Mouse (Mus musculus) stomach, embryonic 15.5 days (tissue): Measurements from ENCODE around the gene Syt16. TPM values are rescaled to one million over a fixed set of nuclear protein-coding genes. Genes with fewer than 3 reads are reported as not detected.
A peak's percentile ranks its signal among the peaks of the same experiment; 100 is the strongest.

Experiments
- ATAC-seq: fragments of 200-750 bp; cut with Nextera tagmentation; 2 replicates; pipeline ENCODE4 v1.8.0; 2017; ENCODE audit warnings: low read depth, moderate number of reproducible peaks, moderate TSS enrichment; ENCODE audit not compliant: insufficient read depth, low FRiP score
- H3K27ac ChIP-seq: fragments of 300-500 bp; sonication (generic); 2 replicates; pipeline ENCODE4 v1.5.1; 2015; ENCODE audit warnings: mild to moderate bottlenecking, inconsistent platforms
- H3K27me3 ChIP-seq: fragments of 300-500 bp; sonication (generic); replicated peaks from 2 replicates; pipeline ENCODE4 v1.6.1; 2015; ENCODE audit warnings: inconsistent platforms
- H3K36me3 ChIP-seq: fragments of 300-500 bp; sonication (generic); 2 replicates; pipeline ENCODE4 v1.6.1; 2015; ENCODE audit warnings: inconsistent platforms
- H3K4me1 ChIP-seq: fragments of 300-500 bp; sonication (generic); 2 replicates; pipeline ENCODE4 v1.6.1; 2015; ENCODE audit warnings: inconsistent platforms
- H3K4me2 ChIP-seq: fragments of 300-500 bp; sonication (generic); 2 replicates; pipeline ENCODE4 v1.6.1; 2015; ENCODE audit warnings: mild to moderate bottlenecking, inconsistent platforms
- H3K4me3 ChIP-seq: fragments of 300-500 bp; sonication (generic); replicated peaks from 2 replicates; pipeline ENCODE4 v1.5.1; 2015; ENCODE audit warnings: inconsistent platforms
- H3K9ac ChIP-seq: fragments of 300-500 bp; sonication (generic); 2 replicates; pipeline ENCODE4 v1.6.1; 2015; ENCODE audit warnings: inconsistent platforms
- H3K9me3 ChIP-seq: fragments of 300-500 bp; sonication (generic); 2 replicates; pipeline ENCODE4 v1.6.1; 2016; ENCODE audit warnings: inconsistent platforms
- WGBS: fragments of 180-500 bp; shearing (Covaris S2); methylation state at CpG from one replicate; pipeline ENCODE4 v1.1.7; 2015; 5-methylcytosine and 5-hydroxymethylcytosine counted together
- polyA plus RNA-seq: library from polyadenylated mRNA; unstranded; fragments of >200 nt; fragmentation: Nextera tagmentation; extraction: Ambion mirVana; gene quantifications from 2 replicates; pipeline ENCODE4 v1.2.1, GENCODE M21; 2015

The Syt16 gene
- polyA plus RNA-seq, 1 experiment from 2014 or later, result 2.4 TPM

DNA sequence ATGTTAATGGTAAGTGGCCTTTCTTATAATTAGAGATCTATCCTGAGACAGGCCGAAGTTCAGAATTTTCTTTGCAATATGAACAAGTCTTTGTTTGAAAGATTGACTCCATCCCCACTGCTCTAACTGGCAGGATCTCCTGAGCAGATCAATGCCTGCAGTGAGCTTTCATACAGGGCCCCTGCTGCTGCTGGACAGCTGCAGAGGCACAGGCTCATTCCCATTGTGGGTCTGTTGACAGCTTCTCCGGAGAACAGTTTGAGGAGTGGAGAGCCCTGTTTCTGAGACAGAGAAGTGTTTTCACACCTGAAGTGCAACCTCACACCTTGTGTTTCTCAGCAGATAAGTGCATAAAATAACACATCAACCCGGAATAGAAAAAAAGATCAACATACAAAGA is 267.4 kb downstream of the Syt16 start:
- 47% methylated on average over 3 of the region's 3 CpGs for WGBS
- H3K4me3 ChIP-seq, result no peak overlapping the region
- H3K9me3 ChIP-seq, result no peaks in the 10 kb centered on the region
- no peaks in the 10 kb centered on the region for H3K27me3 ChIP-seq
- no peak overlapping the region for H3K4me2 ChIP-seq
- no peak overlapping the region for H3K27ac ChIP-seq
- ATAC-seq, result no peak
- H3K9ac ChIP-seq, result no peak overlapping the region
- H3K36me3 ChIP-seq, result no peaks in the 10 kb centered on the region
- no peaks in the 10 kb centered on the region for H3K4me1 ChIP-seq

- H3K9ac ChIP-seq, result no peak overlapping the region
- H3K36me3 ChIP-seq, result no peaks in the 10 kb centered on the region
- ATAC-seq, result no peak
- H3K4me2 ChIP-seq, result no peak overlapping the region
- H3K9me3 ChIP-seq, result no peaks in the 10 kb centered on the region
- no peaks in the 10 kb centered on the region for H3K27me3 ChIP-seq
- H3K4me1 ChIP-seq, result no peaks in the 10 kb centered on the region
- no peak overlapping the region for H3K4me3 ChIP-seq
- no peak overlapping the region for H3K27ac ChIP-seq
- WGBS, result 83% methylated on average over 4 of the region's 4 CpGs
These were observed 269.6 kb downstream of the Syt16 start for GRCm38 (mm10) chr12:74267049-74267448.

GRCm38 (mm10) chr12:74268644-74269285 is 271.3 kb downstream of the Syt16 start:
- Histone ChIP-seq H3K4me1 (no peaks in the 10 kb centered on the region), H3K9ac (no peak overlapping the region), H3K36me3 (no peaks in the 10 kb centered on the region), H3K27ac (no peak overlapping the region), H3K27me3 (no peaks in the 10 kb centered on the region), H3K4me2 (no peak overlapping the region), H3K4me3 (no peak overlapping the region), H3K9me3 (no peaks in the 10 kb centered on the region)
- no peak for ATAC-seq
- 79% methylated on average over 15 of the region's 15 CpGs for WGBS

DNA sequence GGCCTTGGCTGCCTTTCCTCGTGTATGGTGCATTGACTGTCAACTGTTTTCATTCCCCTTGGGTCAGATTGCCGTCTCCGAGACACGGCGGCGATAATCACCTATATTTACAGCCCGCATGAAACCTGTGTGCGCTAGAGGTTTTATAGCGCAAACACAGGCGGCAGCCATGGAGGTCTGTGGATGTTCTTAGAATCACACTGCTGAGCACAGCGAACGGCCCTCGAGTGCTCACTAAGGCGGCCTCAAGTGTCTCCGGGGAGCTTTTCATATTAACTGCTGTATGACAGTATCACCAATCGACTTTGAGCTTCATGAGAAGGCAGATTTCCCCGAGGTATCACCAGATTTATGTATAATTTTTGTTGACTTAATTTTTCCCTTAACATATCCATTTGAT is 275.1 kb downstream of the Syt16 start:
- H3K27ac ChIP-seq, result no peak overlapping the region
- H3K4me2 ChIP-seq, result no peak overlapping the region
- 88% methylated on average over 17 of the region's 17 CpGs for WGBS
- H3K27me3 ChIP-seq, result no peaks in the 10 kb centered on the region
- H3K9me3 ChIP-seq, result no peaks in the 10 kb centered on the region
- no peak overlapping the region for H3K4me3 ChIP-seq
- H3K4me1 ChIP-seq, result no peaks in the 10 kb centered on the region
- ATAC-seq, result no peak
- H3K36me3 ChIP-seq, result no peaks in the 10 kb centered on the region
- H3K9ac ChIP-seq, result no peak overlapping the region

GRCm38 (mm10) chr12:74277265-74277664 is 279.8 kb downstream of the Syt16 start:
- H3K4me3 ChIP-seq, result no peak overlapping the region
- H3K27ac ChIP-seq, result no peak overlapping the region
- H3K4me1 ChIP-seq, result no peaks in the 10 kb centered on the region
- WGBS, result 80% methylated on average over 5 of the region's 5 CpGs
- H3K27me3 ChIP-seq, result no peaks in the 10 kb centered on the region
- no peak for ATAC-seq
- H3K9me3 ChIP-seq, result no peaks in the 10 kb centered on the region
- no peaks in the 10 kb centered on the region for H3K36me3 ChIP-seq
- no peak overlapping the region for H3K4me2 ChIP-seq
- no peak overlapping the region for H3K9ac ChIP-seq

DNA sequence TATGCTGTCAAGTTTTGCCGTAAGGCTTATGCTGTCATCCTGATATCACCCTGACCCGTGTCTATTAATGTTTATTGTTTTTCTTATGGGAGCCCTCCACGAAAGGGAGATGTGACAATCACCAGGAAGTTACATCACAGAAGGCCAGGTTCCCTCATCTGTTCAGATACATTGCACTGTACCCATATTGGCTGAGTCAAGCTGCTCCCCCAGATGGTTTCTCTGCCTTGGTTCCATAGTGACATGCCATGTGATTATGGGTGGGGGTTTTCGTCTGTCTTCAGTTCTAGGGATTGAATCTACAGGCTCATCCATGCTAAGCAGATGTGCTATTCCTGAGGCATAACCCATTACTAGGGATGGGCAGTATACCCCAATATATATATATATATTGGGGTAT is 283.9 kb downstream of the Syt16 start:
- Histone ChIP-seq H3K9me3 (no peaks in the 10 kb centered on the region), H3K27ac (no peak overlapping the region), H3K36me3 (no peaks in the 10 kb centered on the region), H3K9ac (no peak overlapping the region), H3K4me2 (no peak overlapping the region), H3K27me3 (peaks cover 16% of the 10 kb centered on the region), H3K4me1 (peaks cover 10% of the 10 kb centered on the region), H3K4me3 (no peak overlapping the region)
- 73% methylated on average over 4 of the region's 4 CpGs for WGBS
- ATAC-seq, result no peak

DNA sequence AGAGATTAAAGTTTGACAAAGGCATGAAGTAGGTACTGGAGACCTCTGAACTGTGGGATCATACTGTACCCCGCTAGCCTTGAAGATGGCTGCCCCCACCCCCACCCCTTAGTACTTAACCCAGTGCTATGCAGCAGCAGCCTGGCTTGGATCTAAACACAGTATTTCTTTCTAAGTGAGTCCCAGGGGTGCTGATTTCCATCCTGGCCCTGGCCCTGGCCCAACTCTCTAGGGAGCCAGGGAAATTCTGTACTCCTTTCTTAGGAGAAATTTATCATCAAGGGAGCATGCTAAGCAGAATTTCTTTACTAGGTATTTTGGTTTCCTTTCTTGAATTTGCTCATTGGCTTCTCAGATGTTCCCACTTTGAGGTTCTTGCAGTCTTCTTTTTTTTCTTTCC is 285.4 kb downstream of the Syt16 start:
- no peak for ATAC-seq
- H3K27ac ChIP-seq, result no peak overlapping the region
- no peaks in the 10 kb centered on the region for H3K36me3 ChIP-seq
- 70% methylated on average over 1 of the region's 1 CpGs for WGBS
- H3K27me3 ChIP-seq, result peaks cover 16% of the 10 kb centered on the region
- no peak overlapping the region for H3K9ac ChIP-seq
- no peaks in the 10 kb centered on the region for H3K9me3 ChIP-seq
- no peak overlapping the region for H3K4me3 ChIP-seq
- H3K4me2 ChIP-seq, result no peak overlapping the region
- H3K4me1 ChIP-seq, result peaks cover 10% of the 10 kb centered on the region

DNA sequence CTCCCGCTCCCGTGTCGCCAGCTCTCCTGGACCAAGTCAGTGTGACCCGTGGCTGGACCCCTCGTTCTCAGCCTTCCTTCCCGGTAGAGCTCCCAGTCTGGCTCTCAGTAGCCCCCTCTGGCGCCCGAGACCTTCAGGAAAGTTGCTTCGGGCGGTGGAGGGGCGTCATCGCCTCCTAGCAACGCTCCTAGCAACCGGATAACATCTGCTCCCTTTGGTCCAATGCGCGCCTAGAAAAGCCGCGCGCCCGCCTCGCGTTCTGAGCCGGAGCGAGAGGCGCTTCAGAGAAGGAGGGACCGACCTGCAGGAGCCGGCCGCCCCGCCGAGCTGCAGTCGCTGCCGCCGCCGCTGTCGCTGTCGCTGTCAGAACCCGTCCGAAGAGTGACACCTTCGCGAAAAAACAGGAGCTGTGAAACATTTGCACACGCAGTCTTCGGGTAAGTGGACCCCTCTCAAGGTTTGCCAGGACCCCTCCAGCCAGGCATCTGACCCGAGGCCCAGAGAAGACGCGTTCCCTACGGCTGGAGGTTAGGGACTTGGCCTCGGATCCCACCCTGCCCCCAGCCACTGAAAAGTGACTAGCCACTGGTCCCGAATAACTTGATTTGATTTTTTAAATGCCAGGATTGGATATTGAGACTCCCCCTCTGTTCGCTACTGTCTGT is 286.7 kb downstream of the Syt16 start:
- no peaks in the 10 kb centered on the region for H3K9me3 ChIP-seq
- peak; percentile 91 for ATAC-seq
- peak overlapping the region; percentile 87 for H3K4me2 ChIP-seq
- WGBS, result under 1% methylated on average over 49 of the region's 49 CpGs
- peaks cover 16% of the 10 kb centered on the region for H3K27me3 ChIP-seq
- H3K4me3 ChIP-seq, result peak overlapping the region; percentile 47
- no peaks in the 10 kb centered on the region for H3K36me3 ChIP-seq
- H3K27ac ChIP-seq, result no peak overlapping the region
- no peak overlapping the region for H3K9ac ChIP-seq
- peaks cover 10% of the 10 kb centered on the region for H3K4me1 ChIP-seq

GRCm38 (mm10) chr12:74284685-74285054 is 287.2 kb downstream of the Syt16 start:
- Histone ChIP-seq H3K36me3 (no peaks in the 10 kb centered on the region), H3K4me1 (peaks cover 10% of the 10 kb centered on the region), H3K27me3 (peaks cover 16% of the 10 kb centered on the region), H3K9me3 (no peaks in the 10 kb centered on the region), H3K9ac (no peak overlapping the region), H3K27ac (no peak overlapping the region), H3K4me3 (peak overlapping the region; percentile 47), H3K4me2 (peak overlapping the region; percentile 87)
- 8% methylated on average over 11 of the region's 11 CpGs for WGBS
- ATAC-seq, result no peak

GRCm38 (mm10) chr12:74290983-74291382 is 293.5 kb downstream of the Syt16 start:
- Histone ChIP-seq H3K4me1 (no peaks in the 10 kb centered on the region), H3K27me3 (no peaks in the 10 kb centered on the region), H3K9me3 (no peaks in the 10 kb centered on the region), H3K9ac (no peak overlapping the region), H3K4me3 (no peak overlapping the region), H3K36me3 (no peaks in the 10 kb centered on the region), H3K4me2 (no peak overlapping the region), H3K27ac (no peak overlapping the region)
- ATAC-seq, result no peak
- 86% methylated on average over 4 of the region's 4 CpGs for WGBS

- H3K4me3 ChIP-seq, result no peak overlapping the region
- H3K27ac ChIP-seq, result no peak overlapping the region
- no peak for ATAC-seq
- H3K4me1 ChIP-seq, result no peaks in the 10 kb centered on the region
- 3% methylated on average over 4 of the region's 4 CpGs for WGBS
- no peaks in the 10 kb centered on the region for H3K9me3 ChIP-seq
- H3K4me2 ChIP-seq, result no peak overlapping the region
- no peaks in the 10 kb centered on the region for H3K36me3 ChIP-seq
- no peaks in the 10 kb centered on the region for H3K27me3 ChIP-seq
- H3K9ac ChIP-seq, result no peak overlapping the region
These were observed 296.2 kb downstream of the Syt16 start for GRCm38 (mm10) chr12:74293624-74294023.

- 47% methylated on average over 5 of the region's 5 CpGs for WGBS
- no peak for ATAC-seq
- no peaks in the 10 kb centered on the region for H3K4me1 ChIP-seq
- no peak overlapping the region for H3K4me2 ChIP-seq
- no peaks in the 10 kb centered on the region for H3K36me3 ChIP-seq
- no peak overlapping the region for H3K9ac ChIP-seq
- no peaks in the 10 kb centered on the region for H3K9me3 ChIP-seq
- H3K4me3 ChIP-seq, result no peak overlapping the region
- H3K27ac ChIP-seq, result no peak overlapping the region
- H3K27me3 ChIP-seq, result no peaks in the 10 kb centered on the region
These were observed 298.9 kb downstream of the Syt16 start for GRCm38 (mm10) chr12:74296374-74296773.
